Mouse (Mus musculus): Measurements from ENCODE around the gene Clrn1. TPM values are rescaled to one million over a fixed set of nuclear protein-coding genes. Genes with fewer than 3 reads are reported as not detected.
"Not testable (repeated sequence)": the region's sequence is repeated elsewhere in the genome, so short reads cannot be mapped to it uniquely, and the experiment has no call there.

Gene Clrn1
- polyA plus RNA-seq, 1 experiment from 2014 or later = 0.15 TPM

- Histone ChIP-seq H3K4me1 (replicated peaks) (peaks cover 3% of the 10 kb centered on the region; the same call in 1 of the 2 replicates), H3K36me3 (no peaks in the 10 kb centered on the region), H3K4me3 (no peak overlapping the region), H3K9ac (no peak overlapping the region), H3K9me3 (replicated peaks) (no peaks in the 10 kb centered on the region), H3K27ac (no peak overlapping the region), H3K4me2 (no peak overlapping the region), H3K27me3 (no peaks in the 10 kb centered on the region)
- 82% methylated on average over 10 of the region's 10 CpGs for WGBS
- ATAC-seq (replicated peaks; ENCODE audit: insufficient number of reproducible peaks, insufficient read depth, low FRiP score, low read depth) = no peak
These were observed 2.6 kb upstream of the Clrn1 start for GRCm38 (mm10) chr3:58887719-58888118.

DNA sequence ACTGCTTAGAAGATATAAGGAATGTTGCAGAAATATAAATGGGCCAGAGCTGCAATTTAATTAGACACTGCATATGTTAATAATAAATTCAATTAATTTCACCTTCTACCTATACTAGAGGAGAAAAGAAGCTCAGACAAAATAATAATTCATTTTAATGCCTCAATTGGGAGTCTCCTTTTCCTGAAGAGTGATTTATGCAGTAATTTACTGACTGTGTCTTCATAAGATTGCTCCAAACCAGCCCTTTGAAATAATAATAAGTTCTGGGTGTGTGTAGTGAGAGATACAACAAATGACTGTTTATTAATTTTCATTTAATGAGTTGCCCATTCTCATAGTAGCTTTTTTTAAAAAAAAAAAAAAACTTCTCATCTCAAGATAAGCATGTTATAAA lies 1.6 kb downstream of the Clrn1 start:
- Histone ChIP-seq H3K9me3 (replicated peaks) (no peaks in the 10 kb centered on the region), H3K4me3 (no peak overlapping the region), H3K27me3 (no peaks in the 10 kb centered on the region), H3K27ac (no peak overlapping the region), H3K36me3 (no peaks in the 10 kb centered on the region), H3K4me2 (no peak overlapping the region), H3K9ac (no peak overlapping the region), H3K4me1 (replicated peaks) (peaks cover 4% of the 10 kb centered on the region; the same call in 1 of the 2 replicates)
- no peak for ATAC-seq (replicated peaks; ENCODE audit: insufficient number of reproducible peaks, insufficient read depth, low FRiP score, low read depth)

DNA sequence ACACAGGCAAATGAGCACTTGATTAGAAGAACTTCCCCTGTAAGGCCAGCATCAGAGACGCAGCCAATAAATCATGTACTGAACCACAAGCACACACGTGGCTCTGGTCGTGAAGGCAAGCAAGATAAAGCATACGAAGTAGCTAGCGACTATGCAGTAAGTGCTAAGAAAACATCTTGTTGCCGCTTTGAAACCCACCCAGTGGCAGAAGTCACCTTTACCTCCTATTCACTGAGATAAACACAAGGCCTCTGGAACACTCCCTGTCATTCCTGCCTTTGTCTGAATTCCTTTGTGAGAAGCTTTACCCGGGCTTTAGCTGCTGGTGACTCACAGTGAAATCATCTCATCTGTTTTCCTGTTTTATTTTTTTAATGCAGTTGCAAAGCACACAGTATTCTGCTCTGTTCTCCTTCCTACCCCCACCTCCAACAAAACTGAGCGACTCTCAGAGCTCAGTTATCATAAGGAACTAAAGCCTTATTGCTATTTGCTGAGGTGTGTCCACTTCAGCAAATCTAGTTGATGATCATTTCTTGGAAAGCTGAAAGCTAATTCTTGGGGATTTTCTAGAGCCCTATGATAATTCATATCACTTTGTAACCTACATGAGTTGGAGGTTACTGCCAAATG lies 2.1 kb downstream of the Clrn1 start:
- ATAC-seq (replicated peaks; ENCODE audit: insufficient number of reproducible peaks, insufficient read depth, low FRiP score, low read depth) = no peak
- no peaks in the 10 kb centered on the region for H3K27me3 ChIP-seq
- H3K9me3 ChIP-seq (replicated peaks) = no peaks in the 10 kb centered on the region
- H3K4me2 ChIP-seq = no peak overlapping the region
- no peak overlapping the region for H3K9ac ChIP-seq
- no peak overlapping the region for H3K4me3 ChIP-seq
- 0 out of 2 replicates have a peak overlapping the region, but pooled peaks have one; percentile 33 for H3K27ac ChIP-seq
- WGBS = 9% methylated on average over 8 of the region's 8 CpGs
- H3K4me1 ChIP-seq (replicated peaks) = peaks cover 4% of the 10 kb centered on the region; the same call in 1 of the 2 replicates
- no peaks in the 10 kb centered on the region for H3K36me3 ChIP-seq

DNA sequence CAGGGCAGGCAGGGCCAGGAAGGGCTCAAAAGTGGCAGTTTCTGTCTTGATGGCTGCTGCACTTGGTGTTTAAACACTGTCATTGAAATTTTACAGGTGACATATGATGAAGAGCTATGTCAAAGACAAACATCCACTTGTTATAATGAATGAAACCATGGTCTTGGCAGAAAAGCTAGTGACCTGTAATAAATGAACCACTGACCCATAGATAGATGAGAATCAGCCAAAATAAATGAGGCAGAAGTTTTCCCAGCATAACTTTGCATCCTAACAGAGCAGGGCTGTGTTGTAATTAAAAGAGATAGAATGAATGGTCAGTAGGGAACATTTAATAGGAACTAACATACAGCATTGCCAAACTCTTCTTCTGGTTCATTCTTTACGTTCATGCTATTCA lies 4.1 kb downstream of the Clrn1 start:
- H3K4me3 ChIP-seq = no peak overlapping the region
- H3K9ac ChIP-seq = no peak overlapping the region
- H3K4me1 ChIP-seq (replicated peaks) = peaks cover 4% of the 10 kb centered on the region; the same call in 1 of the 2 replicates
- no peaks in the 10 kb centered on the region for H3K9me3 ChIP-seq (replicated peaks)
- no peak overlapping the region for H3K27ac ChIP-seq
- H3K4me2 ChIP-seq = no peak overlapping the region
- no peak for ATAC-seq (replicated peaks; ENCODE audit: insufficient number of reproducible peaks, insufficient read depth, low FRiP score, low read depth)
- 77% methylated on average over 1 of the region's 1 CpGs for WGBS
- H3K36me3 ChIP-seq = no peaks in the 10 kb centered on the region
- H3K27me3 ChIP-seq = no peaks in the 10 kb centered on the region

DNA sequence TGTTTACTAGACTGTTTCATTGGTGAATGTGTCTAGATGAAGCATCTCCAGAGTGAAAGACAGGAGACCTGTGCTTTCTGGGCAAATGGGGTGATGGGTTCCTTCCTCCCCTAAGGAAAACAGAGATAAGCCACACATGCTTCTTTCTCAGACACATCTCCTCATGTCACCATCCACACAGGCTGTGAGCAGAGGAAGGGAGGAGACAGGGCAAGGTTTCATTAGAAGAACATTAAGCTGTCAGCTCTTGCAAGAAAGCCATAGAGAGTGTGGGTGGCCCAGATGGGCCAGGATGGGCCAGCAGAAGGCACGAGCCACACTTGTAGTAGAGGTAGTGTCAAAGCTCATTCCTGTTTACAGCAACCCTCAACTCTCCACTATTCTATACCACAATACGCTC lies 5.0 kb downstream of the Clrn1 start:
- H3K36me3 ChIP-seq = no peaks in the 10 kb centered on the region
- H3K9ac ChIP-seq = no peak overlapping the region
- no peak for ATAC-seq (replicated peaks; ENCODE audit: insufficient number of reproducible peaks, insufficient read depth, low FRiP score, low read depth)
- H3K4me1 ChIP-seq (replicated peaks) = peaks cover 4% of the 10 kb centered on the region; the same call in 1 of the 2 replicates
- no peaks in the 10 kb centered on the region for H3K9me3 ChIP-seq (replicated peaks)
- WGBS = 77% methylated on average over 2 of the region's 2 CpGs
- no peak overlapping the region for H3K4me2 ChIP-seq
- H3K27ac ChIP-seq = no peak overlapping the region
- no peak overlapping the region for H3K4me3 ChIP-seq
- no peaks in the 10 kb centered on the region for H3K27me3 ChIP-seq

GRCm38 (mm10) chr3:58871882-58872281 lies 13.3 kb downstream of the Clrn1 start:
- H3K9ac ChIP-seq; H3K27ac ChIP-seq; H3K4me2 ChIP-seq; H3K4me1 ChIP-seq (replicated peaks); H3K27me3 ChIP-seq; ATAC-seq (replicated peaks; ENCODE audit: insufficient number of reproducible peaks, insufficient read depth, low FRiP score, low read depth); H3K9me3 ChIP-seq (replicated peaks); H3K4me3 ChIP-seq; H3K36me3 ChIP-seq: not testable (repeated sequence)
- WGBS = 74% methylated on average over 2 of the region's 2 CpGs

DNA sequence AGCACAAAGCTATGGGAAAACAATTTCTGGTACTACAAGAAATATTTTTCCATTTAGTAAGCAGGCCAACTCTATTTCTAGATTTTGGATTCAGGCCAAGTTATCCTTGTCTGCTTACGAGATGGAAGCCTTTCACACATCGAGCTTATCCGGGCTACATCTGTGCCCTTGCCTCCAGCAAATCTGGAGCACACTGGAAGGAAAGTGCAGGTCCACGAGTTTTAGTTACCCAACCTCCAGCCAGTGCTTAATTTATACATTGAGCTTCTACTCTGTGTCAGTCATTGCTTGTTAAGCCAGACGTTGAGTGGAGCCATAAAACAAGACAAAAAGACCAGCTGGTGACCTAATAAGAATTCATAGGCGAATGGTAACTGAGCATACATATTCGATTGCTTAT lies 19.4 kb downstream of the Clrn1 start:
- no peak for ATAC-seq (replicated peaks; ENCODE audit: insufficient number of reproducible peaks, insufficient read depth, low FRiP score, low read depth)
- H3K4me3 ChIP-seq = no peak overlapping the region
- 0 out of 2 replicates have a peak, but pooled peaks cover 3% of the 10 kb centered on the region for H3K4me1 ChIP-seq (replicated peaks)
- no peaks in the 10 kb centered on the region for H3K36me3 ChIP-seq
- no peaks in the 10 kb centered on the region for H3K9me3 ChIP-seq (replicated peaks)
- H3K4me2 ChIP-seq = no peak overlapping the region
- no peak overlapping the region for H3K9ac ChIP-seq
- 38% methylated on average over 7 of the region's 7 CpGs for WGBS
- no peaks in the 10 kb centered on the region for H3K27me3 ChIP-seq
- no peak overlapping the region for H3K27ac ChIP-seq

DNA sequence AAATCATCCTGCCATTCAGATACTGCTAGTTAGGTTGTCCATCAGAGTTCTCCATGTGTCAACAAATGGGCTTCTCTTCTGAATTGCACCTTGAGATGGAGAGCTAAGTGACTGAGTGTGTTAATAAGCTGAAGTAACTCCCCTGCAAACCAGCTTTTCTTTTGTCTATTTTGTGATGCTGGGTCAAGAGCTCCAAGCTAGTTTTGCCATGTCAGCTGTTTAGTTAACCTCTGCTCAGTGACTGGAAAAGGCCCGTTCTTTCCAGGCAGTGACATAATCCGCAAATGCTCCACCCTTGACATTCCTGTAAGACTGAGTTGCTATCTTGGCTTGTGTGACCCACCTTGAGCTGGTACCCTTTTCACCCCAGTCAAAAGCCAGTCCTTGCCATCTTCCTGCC lies 22.2 kb downstream of the Clrn1 start:
- no peaks in the 10 kb centered on the region for H3K9me3 ChIP-seq (replicated peaks)
- no peak overlapping the region for H3K27ac ChIP-seq
- 0 out of 2 replicates have a peak, but pooled peaks cover 3% of the 10 kb centered on the region for H3K4me1 ChIP-seq (replicated peaks)
- no peaks in the 10 kb centered on the region for H3K36me3 ChIP-seq
- no peak overlapping the region for H3K4me2 ChIP-seq
- no peaks in the 10 kb centered on the region for H3K27me3 ChIP-seq
- H3K9ac ChIP-seq = no peak overlapping the region
- WGBS = 49% methylated on average over 2 of the region's 2 CpGs
- ATAC-seq (replicated peaks; ENCODE audit: insufficient number of reproducible peaks, insufficient read depth, low FRiP score, low read depth) = no peak
- no peak overlapping the region for H3K4me3 ChIP-seq

DNA sequence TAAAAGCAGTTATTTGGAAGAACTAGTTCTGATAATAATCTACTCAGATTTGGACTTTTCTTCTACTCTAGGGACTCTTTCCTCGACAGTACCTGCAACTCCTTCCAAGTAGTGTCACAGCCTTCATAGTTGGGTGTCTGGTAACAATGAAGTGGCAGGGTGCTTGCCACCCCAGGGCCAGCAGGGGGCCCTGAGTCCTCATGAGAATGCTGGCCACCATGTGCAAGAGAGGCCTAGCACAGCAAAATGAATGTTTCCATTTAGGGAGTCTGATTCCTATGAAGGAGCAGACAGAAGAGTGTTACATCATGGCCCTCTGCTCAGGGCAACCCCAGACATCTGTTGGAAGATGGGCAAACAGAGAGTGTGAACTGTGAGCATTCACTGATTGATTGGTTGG lies 41.7 kb downstream of the Clrn1 start:
- WGBS = 41% methylated on average over 1 of the region's 1 CpGs
- Histone ChIP-seq H3K36me3 (no peaks in the 10 kb centered on the region), H3K4me2 (no peak overlapping the region), H3K27me3 (no peaks in the 10 kb centered on the region), H3K4me3 (no peak overlapping the region), H3K9me3 (replicated peaks) (no peaks in the 10 kb centered on the region), H3K4me1 (replicated peaks) (no peaks in the 10 kb centered on the region), H3K9ac (no peak overlapping the region), H3K27ac (no peak overlapping the region)
- no peak for ATAC-seq (replicated peaks; ENCODE audit: insufficient number of reproducible peaks, insufficient read depth, low FRiP score, low read depth)

GRCm38 (mm10) chr3:58833442-58834160 lies 51.5 kb downstream of the Clrn1 start:
- Histone ChIP-seq H3K4me1 (replicated peaks) (no peaks in the 10 kb centered on the region), H3K4me3 (no peak overlapping the region), H3K9ac (no peak overlapping the region), H3K27me3 (no peaks in the 10 kb centered on the region), H3K9me3 (replicated peaks) (no peaks in the 10 kb centered on the region), H3K4me2 (no peak overlapping the region), H3K36me3 (no peaks in the 10 kb centered on the region), H3K27ac (no peak overlapping the region)
- 80% methylated on average over 5 of the region's 5 CpGs for WGBS
- no peak for ATAC-seq (replicated peaks; ENCODE audit: insufficient number of reproducible peaks, insufficient read depth, low FRiP score, low read depth)

DNA sequence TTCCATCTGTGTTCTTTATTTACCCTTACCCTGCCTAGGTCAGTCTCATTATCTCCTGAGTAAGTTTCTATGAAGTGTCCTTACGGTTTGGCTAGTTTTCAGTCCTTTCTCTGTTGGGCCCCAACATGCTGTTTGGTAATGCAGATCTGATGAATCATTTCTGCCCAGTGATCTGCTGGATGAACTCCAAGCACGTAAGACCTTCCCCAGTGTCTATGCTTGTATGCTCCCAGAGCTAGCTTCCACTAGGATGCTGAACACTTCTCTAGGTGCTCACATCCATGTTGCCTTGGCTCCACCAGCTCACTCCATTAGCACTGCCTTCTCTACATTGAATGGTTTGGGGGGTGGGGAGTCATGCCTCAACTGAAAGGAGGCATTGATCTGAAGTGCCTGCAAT lies 52.3 kb downstream of the Clrn1 start:
- no peaks in the 10 kb centered on the region for H3K4me1 ChIP-seq (replicated peaks)
- WGBS = 77% methylated on average over 2 of the region's 2 CpGs
- no peak overlapping the region for H3K4me2 ChIP-seq
- no peaks in the 10 kb centered on the region for H3K36me3 ChIP-seq
- no peak overlapping the region for H3K9ac ChIP-seq
- H3K9me3 ChIP-seq (replicated peaks) = no peaks in the 10 kb centered on the region
- ATAC-seq (replicated peaks; ENCODE audit: insufficient number of reproducible peaks, insufficient read depth, low FRiP score, low read depth) = no peak
- H3K4me3 ChIP-seq = no peak overlapping the region
- no peaks in the 10 kb centered on the region for H3K27me3 ChIP-seq
- H3K27ac ChIP-seq = no peak overlapping the region

GRCm38 (mm10) chr3:58831586-58831985 lies 53.6 kb downstream of the Clrn1 start:
- Histone ChIP-seq H3K9me3 (replicated peaks) (no peaks in the 10 kb centered on the region), H3K4me1 (replicated peaks) (no peaks in the 10 kb centered on the region), H3K36me3 (no peaks in the 10 kb centered on the region), H3K9ac (no peak overlapping the region), H3K27ac (no peak overlapping the region), H3K4me3 (no peak overlapping the region), H3K27me3 (no peaks in the 10 kb centered on the region), H3K4me2 (no peak overlapping the region)
- WGBS = 80% methylated on average over 5 of the region's 5 CpGs
- no peak for ATAC-seq (replicated peaks; ENCODE audit: insufficient number of reproducible peaks, insufficient read depth, low FRiP score, low read depth)

All from heart, embryonic 15.5 days (tissue).